Mouse (Mus musculus): Measurements from ENCODE around the gene Snupn. TPM values are rescaled to one million over a fixed set of nuclear protein-coding genes. Genes with fewer than 3 reads are reported as not detected.
"Not testable (repeated sequence)": the region's sequence is repeated elsewhere in the genome, so short reads cannot be mapped to it uniquely, and the experiment has no call there.

The Snupn gene
- polyA plus RNA-seq, 1 experiment from 2014 or later: 29.4 TPM

GRCm38 (mm10) chr9:56994286-56995197 lies 43.9 kb downstream of the Snupn start, which contains the start of gene Ptpn9:
Ptpn9 (plus strand) TSS chr9:56994923.
- Histone ChIP-seq H3K27me3 (ENCODE audit: insufficient read depth, low read length) (no peaks in the 10 kb centered on the region), H3K4me1 (ENCODE audit: insufficient read depth, low read length) (peaks cover 9% of the 10 kb centered on the region), H3K36me3 (ENCODE audit: insufficient read depth, low read length) (no peaks in the 10 kb centered on the region), H3K9me3 (ENCODE audit: low read length) (no peaks in the 10 kb centered on the region), H3K4me3 (ENCODE audit: low read length) (peak within 1 kb of the TSS; percentile 76), H3K4me2 (replicated peaks; ENCODE audit: low read depth, low read length) (peak within 1 kb of the TSS; percentile 84), H3K27ac (ENCODE audit: low read length) (peak within 1 kb of the TSS; percentile 97), H3K9ac (replicated peaks; ENCODE audit: low read length) (peak within 1 kb of the TSS; percentile 98)
- 2% methylated on average over 58 of the region's 62 CpGs for WGBS
- ATAC-seq (ENCODE audit: low FRiP score, low TSS enrichment): peak; percentile 96

GRCm38 (mm10) chr9:56995198-56996027 lies 44.7 kb downstream of the Snupn start:
- peak; percentile 84 for ATAC-seq (ENCODE audit: low FRiP score, low TSS enrichment)
- H3K36me3 ChIP-seq (ENCODE audit: insufficient read depth, low read length): 0 out of 2 replicates have a peak, but pooled peaks cover 4% of the 10 kb centered on the region
- H3K27me3 ChIP-seq (ENCODE audit: insufficient read depth, low read length): no peaks in the 10 kb centered on the region
- H3K9me3 ChIP-seq (ENCODE audit: low read length): no peaks in the 10 kb centered on the region
- peak overlapping the region; percentile 97 for H3K27ac ChIP-seq (ENCODE audit: low read length)
- H3K4me1 ChIP-seq (ENCODE audit: insufficient read depth, low read length): peaks cover 9% of the 10 kb centered on the region
- H3K9ac ChIP-seq (replicated peaks; ENCODE audit: low read length): peak overlapping the region; percentile 98
- 0% methylated on average over 79 of the region's 80 CpGs for WGBS
- peak overlapping the region; percentile 76 for H3K4me3 ChIP-seq (ENCODE audit: low read length)
- peak overlapping the region; percentile 84 for H3K4me2 ChIP-seq (replicated peaks; ENCODE audit: low read depth, low read length)

- ATAC-seq (ENCODE audit: low FRiP score, low TSS enrichment): no peak
- Histone ChIP-seq H3K4me2 (replicated peaks; ENCODE audit: low read depth, low read length) (peak overlapping the region; percentile 84), H3K27ac (ENCODE audit: low read length) (peak overlapping the region; percentile 97), H3K4me3 (ENCODE audit: low read length) (peak overlapping the region; percentile 76), H3K27me3 (ENCODE audit: insufficient read depth, low read length) (no peaks in the 10 kb centered on the region), H3K4me1 (ENCODE audit: insufficient read depth, low read length) (peaks cover 9% of the 10 kb centered on the region), H3K9ac (replicated peaks; ENCODE audit: low read length) (peak overlapping the region; percentile 98), H3K9me3 (ENCODE audit: low read length) (no peaks in the 10 kb centered on the region), H3K36me3 (ENCODE audit: insufficient read depth, low read length) (0 out of 2 replicates have a peak, but pooled peaks cover 4% of the 10 kb centered on the region)
- WGBS: 0% methylated on average over 5 of the region's 5 CpGs
Observed at GRCm38 (mm10) chr9:56996028-56996346, 45.3 kb downstream of the Snupn start.

- not testable (repeated sequence) for H3K27me3 ChIP-seq (ENCODE audit: insufficient read depth, low read length); H3K4me3 ChIP-seq (ENCODE audit: low read length); H3K9ac ChIP-seq (replicated peaks; ENCODE audit: low read length); H3K27ac ChIP-seq (ENCODE audit: low read length); H3K36me3 ChIP-seq (ENCODE audit: insufficient read depth, low read length); ATAC-seq (ENCODE audit: low FRiP score, low TSS enrichment); H3K9me3 ChIP-seq (ENCODE audit: low read length); H3K4me1 ChIP-seq (ENCODE audit: insufficient read depth, low read length); H3K4me2 ChIP-seq (replicated peaks; ENCODE audit: low read depth, low read length)
- WGBS: 81% methylated on average over 1 of the region's 1 CpGs
Observed at GRCm38 (mm10) chr9:56997206-56997605, 46.5 kb downstream of the Snupn start.

- no peak for ATAC-seq (ENCODE audit: low FRiP score, low TSS enrichment)
- Histone ChIP-seq H3K27ac (ENCODE audit: low read length) (no peak overlapping the region), H3K9me3 (ENCODE audit: low read length) (no peaks in the 10 kb centered on the region), H3K4me3 (ENCODE audit: low read length) (no peak overlapping the region), H3K4me1 (ENCODE audit: insufficient read depth, low read length) (no peaks in the 10 kb centered on the region), H3K27me3 (ENCODE audit: insufficient read depth, low read length) (no peaks in the 10 kb centered on the region), H3K36me3 (ENCODE audit: insufficient read depth, low read length) (0 out of 2 replicates have a peak, but pooled peaks cover 4% of the 10 kb centered on the region), H3K9ac (replicated peaks; ENCODE audit: low read length) (no peak overlapping the region), H3K4me2 (replicated peaks; ENCODE audit: low read depth, low read length) (no peak overlapping the region)
- WGBS: 36% methylated on average over 4 of the region's 4 CpGs
Observed at GRCm38 (mm10) chr9:57003011-57003410, 52.3 kb downstream of the Snupn start.

- Histone ChIP-seq H3K4me2 (replicated peaks; ENCODE audit: low read depth, low read length) (no peak overlapping the region), H3K36me3 (ENCODE audit: insufficient read depth, low read length) (peaks cover 14% of the 10 kb centered on the region), H3K9me3 (ENCODE audit: low read length) (peaks cover 3% of the 10 kb centered on the region), H3K9ac (replicated peaks; ENCODE audit: low read length) (no peak overlapping the region), H3K4me3 (ENCODE audit: low read length) (no peak overlapping the region), H3K27ac (ENCODE audit: low read length) (no peak overlapping the region), H3K4me1 (ENCODE audit: insufficient read depth, low read length) (no peaks in the 10 kb centered on the region), H3K27me3 (ENCODE audit: insufficient read depth, low read length) (no peaks in the 10 kb centered on the region)
- 78% methylated on average over 1 of the region's 1 CpGs for WGBS
- ATAC-seq (ENCODE audit: low FRiP score, low TSS enrichment): no peak
Observed at GRCm38 (mm10) chr9:57012393-57012792, 61.7 kb downstream of the Snupn start.

GRCm38 (mm10) chr9:57012895-57013294 lies 62.2 kb downstream of the Snupn start:
- 93% methylated on average over 4 of the region's 4 CpGs for WGBS
- ATAC-seq (ENCODE audit: low FRiP score, low TSS enrichment): no peak
- no peaks in the 10 kb centered on the region for H3K27me3 ChIP-seq (ENCODE audit: insufficient read depth, low read length)

GRCm38 (mm10) chr9:57013756-57014155 lies 63.1 kb downstream of the Snupn start:
- Histone ChIP-seq H3K9me3 (ENCODE audit: low read length) (peaks cover 3% of the 10 kb centered on the region), H3K27me3 (ENCODE audit: insufficient read depth, low read length) (no peaks in the 10 kb centered on the region), H3K36me3 (ENCODE audit: insufficient read depth, low read length) (peaks cover 14% of the 10 kb centered on the region), H3K4me2 (replicated peaks; ENCODE audit: low read depth, low read length) (no peak overlapping the region), H3K9ac (replicated peaks; ENCODE audit: low read length) (no peak overlapping the region), H3K27ac (ENCODE audit: low read length) (no peak overlapping the region), H3K4me1 (ENCODE audit: insufficient read depth, low read length) (no peaks in the 10 kb centered on the region), H3K4me3 (ENCODE audit: low read length) (no peak overlapping the region)
- no peak for ATAC-seq (ENCODE audit: low FRiP score, low TSS enrichment)
- 62% methylated on average over 1 of the region's 1 CpGs for WGBS

More at GRCm38 (mm10) chr9:57012895-57013294, 62.2 kb downstream of the Snupn start:
- H3K27ac ChIP-seq (ENCODE audit: low read length): no peak overlapping the region
- H3K4me3 ChIP-seq (ENCODE audit: low read length): no peak overlapping the region
- H3K9me3 ChIP-seq (ENCODE audit: low read length): peaks cover 3% of the 10 kb centered on the region
- H3K36me3 ChIP-seq (ENCODE audit: insufficient read depth, low read length): peaks cover 14% of the 10 kb centered on the region
- no peaks in the 10 kb centered on the region for H3K4me1 ChIP-seq (ENCODE audit: insufficient read depth, low read length)
- no peak overlapping the region for H3K9ac ChIP-seq (replicated peaks; ENCODE audit: low read length)
- no peak overlapping the region for H3K4me2 ChIP-seq (replicated peaks; ENCODE audit: low read depth, low read length)

- 68% methylated on average over 1 of the region's 1 CpGs for WGBS
- no peaks in the 10 kb centered on the region for H3K4me1 ChIP-seq (ENCODE audit: insufficient read depth, low read length)
Observed at GRCm38 (mm10) chr9:57014766-57015165, 64.1 kb downstream of the Snupn start.

More at GRCm38 (mm10) chr9:57014766-57015165, 64.1 kb downstream of the Snupn start:
- no peak overlapping the region for H3K4me3 ChIP-seq (ENCODE audit: low read length)
- H3K9ac ChIP-seq (replicated peaks; ENCODE audit: low read length): no peak overlapping the region
- no peak overlapping the region for H3K27ac ChIP-seq (ENCODE audit: low read length)
- peaks cover 9% of the 10 kb centered on the region for H3K36me3 ChIP-seq (ENCODE audit: insufficient read depth, low read length)
- ATAC-seq (ENCODE audit: low FRiP score, low TSS enrichment): no peak
- no peak overlapping the region for H3K4me2 ChIP-seq (replicated peaks; ENCODE audit: low read depth, low read length)
- H3K9me3 ChIP-seq (ENCODE audit: low read length): peaks cover 3% of the 10 kb centered on the region
- no peaks in the 10 kb centered on the region for H3K27me3 ChIP-seq (ENCODE audit: insufficient read depth, low read length)

Measured in kidney, embryonic 16.5 days (tissue).